Mouse (Mus musculus) lung, postnatal 0 days (tissue): ENCODE results near the gene Gzmm.

ENCODE experiments used
- CTCF ChIP-seq: IDR thresholded peaks from 2 replicates; pipeline ENCODE4 v1.5.1; 2016; ENCODE audit warnings: antibody characterized with exemption, mild to moderate bottlenecking
- EP300 ChIP-seq: IDR thresholded peaks from 2 replicates; pipeline ENCODE4 v1.6.1; 2016; ENCODE audit warnings: antibody characterized with exemption, mild to moderate bottlenecking, control low read depth

DNA sequence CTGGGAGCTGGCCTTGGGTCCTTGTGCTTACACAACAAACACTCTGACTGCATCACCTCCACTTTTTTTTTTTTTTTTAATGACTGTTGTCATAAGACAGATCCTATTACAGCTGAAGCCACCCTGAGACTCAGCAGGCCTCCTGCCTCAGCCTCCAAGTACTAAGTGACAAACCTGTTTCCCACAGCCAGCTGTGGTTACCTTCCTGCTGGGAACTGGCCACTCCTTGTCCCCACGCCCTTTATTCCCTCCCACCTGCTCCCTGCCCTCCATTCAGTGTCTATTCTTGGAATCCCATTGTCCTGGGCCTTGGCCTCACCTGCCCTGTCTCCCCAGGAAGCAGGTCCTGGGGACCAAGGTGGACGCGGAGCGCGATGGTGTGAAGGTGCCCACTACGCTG, 1.3 kb upstream of the Gzmm start:
- no peak for TF ChIP-seq EP300
- no peak for TF ChIP-seq CTCF
